Mouse (Mus musculus) kidney, adult 2 months (tissue): ENCODE measurements around the gene Plcd3.

Experiments
- CTCF ChIP-seq: fragments of 200-500 bp; conservative IDR thresholded peaks from 2 replicates; pipeline ENCODE4 v1.5.1; 2011; ENCODE audit warnings: low read depth, mild to moderate bottlenecking, control low read depth, low read length, moderate library complexity, mixed read lengths; ENCODE audit not compliant: insufficient read depth, insufficient read length
- POLR2A ChIP-seq: fragments of 200-500 bp; IDR thresholded peaks from one replicate; pipeline ENCODE4 v1.6.1; 2011; ENCODE audit warnings: low read depth, low read length, control low read depth

DNA sequence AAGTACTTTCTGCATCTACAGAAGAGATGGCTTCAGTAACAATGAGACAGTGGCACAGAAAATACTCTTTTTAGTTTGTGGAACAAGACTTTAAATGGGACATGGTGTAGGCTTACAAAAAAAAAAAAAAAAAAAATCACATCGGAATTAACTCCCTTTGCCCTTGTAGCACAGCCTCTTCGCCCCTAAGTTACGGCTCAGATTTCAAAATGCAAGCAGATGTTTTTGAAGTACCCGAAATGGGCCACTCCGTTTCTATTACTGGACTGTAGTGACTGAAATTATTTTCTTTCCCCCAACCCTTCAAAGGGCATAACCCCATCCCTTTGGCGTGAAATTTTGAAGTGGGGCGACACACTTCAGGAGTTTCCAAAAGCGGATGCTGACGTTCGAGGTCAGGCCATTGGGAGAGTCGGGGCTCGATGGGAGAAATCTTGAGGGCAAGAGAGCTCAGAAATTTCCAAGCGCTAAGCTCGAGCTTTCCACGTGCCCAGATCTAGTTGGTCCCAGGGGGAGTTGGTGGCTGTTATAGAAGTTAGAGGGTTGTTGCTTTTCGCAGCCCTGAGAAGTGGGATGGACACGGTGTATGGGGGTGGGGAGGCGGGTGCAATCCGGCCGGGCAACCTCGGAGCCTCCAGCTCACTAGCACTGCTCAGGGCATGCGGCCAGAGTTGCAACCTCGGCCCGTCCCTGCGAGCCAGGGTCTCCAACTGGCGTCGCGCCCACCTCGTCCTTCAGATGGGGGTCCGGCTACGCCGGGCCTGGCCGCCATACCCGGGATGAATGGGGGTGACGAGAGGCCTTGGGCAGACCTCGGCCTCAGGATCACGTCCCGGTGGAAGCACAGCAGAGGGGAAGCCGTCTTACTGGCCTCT, 30.5 kb upstream of the Plcd3 start, which contains the start of gene Hexim2:
- TF ChIP-seq CTCF (no peak), POLR2A (peak; percentile 11)
